Mouse (Mus musculus): ENCODE data around the gene Dpysl5.

- TF ChIP-seq CTCF (IDR thresholded peaks at IDR 0.05; ENCODE audit: insufficient read depth, low read depth, low read length) (no peak), POLR2A (IDR thresholded peaks at IDR 0.05; ENCODE audit: insufficient read depth, low read depth, low read length) (no peak)
Measured at GRCm38 (mm10) chr5:30841896-30842295, 130.5 kb downstream of the Dpysl5 start.

Measured in olfactory bulb, adult 2 months (tissue).